Mouse (Mus musculus) left cerebral cortex, postnatal 14 days (tissue): ENCODE measurements around the gene Krtap9-5. TPM values are rescaled to one million over a fixed set of nuclear protein-coding genes. Genes with fewer than 3 reads are reported as not detected.

ENCODE experiments used
- total RNA-seq, 2 experiments: library from RNA; stranded (reverse); gene quantifications; 2 replicates each; pipeline ENCODE4 v1.2.3; 2021

Krtap9-5 gene
- total RNA-seq, 2 experiments from 2014 or later = not detected

Other genes starting within 250 kb of the Krtap9-5 start
- not detected for gene Gm14180, start 214.2 kb upstream of the Krtap9-5 start, total RNA-seq
- gene Gm11595, start 175.6 kb upstream of the Krtap9-5 start, total RNA-seq = not detected
- gene Krtap4-8, start 167.8 kb upstream of the Krtap9-5 start, total RNA-seq = not detected
- gene Krtap4-9, start 163.3 kb upstream of the Krtap9-5 start, total RNA-seq = not detected
- not detected for gene Gm11596, start 155.0 kb upstream of the Krtap9-5 start, total RNA-seq
- gene Gm11569, start 149.5 kb upstream of the Krtap9-5 start, total RNA-seq = not detected
- not detected for gene Gm11554, start 144.0 kb upstream of the Krtap9-5 start, total RNA-seq
- not detected for gene Krtap4-13, start 138.6 kb upstream of the Krtap9-5 start, total RNA-seq
- not detected for gene Gm11564, start 132.8 kb upstream of the Krtap9-5 start, total RNA-seq
- gene 2300003K06Rik, start 110.4 kb upstream of the Krtap9-5 start, total RNA-seq = not detected
- gene Krtap4-16, start 96.9 kb upstream of the Krtap9-5 start, total RNA-seq = not detected
- not detected for gene Gm11568, start 90.6 kb upstream of the Krtap9-5 start, total RNA-seq
- gene Gm11559, start 84.0 kb upstream of the Krtap9-5 start, total RNA-seq = not detected
- gene Krtap9-1, start 75.1 kb upstream of the Krtap9-5 start, total RNA-seq = not detected
- gene Gm11567, start 69.3 kb upstream of the Krtap9-5 start, total RNA-seq = not detected
- not detected for gene Krtap31-1, start 40.6 kb upstream of the Krtap9-5 start, total RNA-seq
- gene Gm11565, start 33.7 kb upstream of the Krtap9-5 start, total RNA-seq = not detected
- gene Krtap31-2, start 12.2 kb upstream of the Krtap9-5 start, total RNA-seq = not detected
- not detected for gene Krtap29-1, start 30.6 kb downstream of the Krtap9-5 start, total RNA-seq
- not detected for gene Krtap16-1, start 38.1 kb downstream of the Krtap9-5 start, total RNA-seq
- gene Krtap17-1, start 45.5 kb downstream of the Krtap9-5 start, total RNA-seq = not detected
- gene Krt33a, start 67.7 kb downstream of the Krtap9-5 start, total RNA-seq = not detected
- not detected for gene Krt33b, start 81.4 kb downstream of the Krtap9-5 start, total RNA-seq
- not detected for gene Krt34, start 93.1 kb downstream of the Krtap9-5 start, total RNA-seq
- gene Krt31, start 102.1 kb downstream of the Krtap9-5 start, total RNA-seq = not detected
- gene Krt32, start 139.8 kb downstream of the Krtap9-5 start, total RNA-seq = not detected
- gene Krt35, start 147.8 kb downstream of the Krtap9-5 start, total RNA-seq = not detected
- gene Krt36, start 157.2 kb downstream of the Krtap9-5 start, total RNA-seq = not detected
- gene Krt13, start 173.1 kb downstream of the Krtap9-5 start, total RNA-seq = not detected
- gene Krt15, start 187.5 kb downstream of the Krtap9-5 start, total RNA-seq = not detected
- under 1 TPM in 1 of 2 experiments, not detected in 1; 0.63 TPM for gene Krt19, start 200.2 kb downstream of the Krtap9-5 start, total RNA-seq
- 1 to 10 TPM; 2.6 to 2.7 TPM for gene Krt9, start 244.8 kb downstream of the Krtap9-5 start, total RNA-seq